Mouse (Mus musculus) adrenal gland, postnatal 36 days (tissue): ENCODE measurements at regions not wholly inside any gene's neighbourhood (a gene's known extent, or its start where the extent isn't known, plus 50 kb on each side); places are given as distances from the start of the nearest gene placed in this dataset.

Experiments used
- DNase-seq, 2 experiments: peaks; one replicate each; pipeline ENCODE4 v3.0.0; 2021; ENCODE audit warnings: mixed read lengths in 1 of 2

DNA sequence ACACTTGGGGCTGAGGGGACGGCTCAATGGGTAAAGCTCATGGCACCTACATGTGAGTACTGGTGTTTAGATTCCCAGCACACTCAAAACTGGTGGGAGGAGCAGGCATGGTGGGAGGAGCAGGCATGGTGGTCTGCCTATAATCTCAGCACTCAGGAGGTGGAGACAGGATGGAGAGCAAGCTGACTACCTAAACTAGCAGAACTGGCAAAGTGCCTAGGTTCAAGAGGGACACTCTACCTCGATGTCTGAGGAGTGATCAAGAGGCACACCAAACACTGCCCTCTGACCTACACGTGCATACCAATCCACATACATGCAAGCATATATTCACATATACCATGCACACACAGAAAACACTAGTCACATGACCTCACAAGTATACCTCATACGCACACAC, 150.7 kb upstream of the Klf14 start:
- DNase-seq: no peak

DNA sequence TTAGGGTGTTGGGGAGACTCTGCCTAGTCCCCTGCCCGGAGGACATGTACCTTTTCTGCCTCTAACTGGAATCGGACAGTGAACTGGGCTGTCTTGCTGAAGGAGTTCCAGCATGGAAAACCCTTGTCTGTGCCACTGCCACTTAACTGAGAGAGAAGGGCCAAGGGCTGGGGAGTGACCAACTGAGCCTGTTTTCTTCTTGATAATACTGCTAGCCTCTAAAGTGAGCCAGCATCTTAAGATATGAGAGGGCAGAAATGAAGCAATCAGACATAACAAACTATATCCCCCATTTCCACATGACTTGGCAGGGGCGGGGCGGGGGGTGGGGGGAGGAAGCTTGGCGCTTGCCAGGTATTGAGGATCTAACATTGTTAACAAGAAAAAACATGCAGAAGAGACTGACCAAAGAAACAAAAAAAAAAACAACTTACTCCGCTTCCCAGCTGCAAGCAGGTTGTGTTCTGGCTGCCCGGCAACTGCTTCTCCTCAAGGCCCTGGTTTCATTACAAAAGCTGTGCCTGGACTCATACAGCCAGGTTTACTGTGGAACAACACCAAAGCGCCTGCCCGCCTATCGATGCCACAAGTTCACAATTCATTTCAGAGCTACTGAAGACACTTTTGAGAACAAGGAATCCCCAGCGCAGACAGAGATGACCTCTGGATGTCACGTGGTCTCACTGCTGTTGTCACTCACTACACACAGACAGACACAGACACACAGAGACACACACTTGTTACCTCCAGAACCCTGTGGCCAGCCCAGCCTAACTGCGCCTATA, 153.6 kb upstream of the Klf14 start:
- DNase-seq: no peak

- DNase-seq: peak; percentile 76 to 82
Observed at GRCm38 (mm10) chr6:31113558-31114326, 154.9 kb upstream of the Klf14 start.

- DNase-seq: no peak
Observed at GRCm38 (mm10) chr6:31114336-31115335, 155.8 kb upstream of the Klf14 start.

GRCm38 (mm10) chr6:31115566-31115965, 156.7 kb upstream of the Klf14 start:
- DNase-seq: no peak

DNA sequence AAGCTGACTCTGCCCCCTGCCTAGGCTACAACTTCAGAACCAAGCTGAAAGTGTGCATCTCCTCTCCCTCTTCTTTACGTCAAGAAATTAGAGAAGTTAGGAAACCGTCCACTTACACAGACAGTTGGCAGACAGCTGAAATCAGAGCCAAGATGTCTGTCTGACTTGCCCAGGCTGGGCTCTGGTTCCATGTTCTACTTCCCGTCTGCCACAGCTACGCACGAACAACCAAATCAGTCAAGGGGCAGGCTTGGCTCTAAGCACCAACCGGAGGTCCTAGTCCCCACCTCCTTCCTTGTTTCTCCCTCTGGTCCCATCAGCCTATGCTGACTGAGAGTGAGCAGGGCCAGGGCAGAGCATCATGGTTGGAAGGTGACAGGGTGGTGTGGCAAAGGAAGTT, 157.5 kb upstream of the Klf14 start:
- DNase-seq: no peak

DNA sequence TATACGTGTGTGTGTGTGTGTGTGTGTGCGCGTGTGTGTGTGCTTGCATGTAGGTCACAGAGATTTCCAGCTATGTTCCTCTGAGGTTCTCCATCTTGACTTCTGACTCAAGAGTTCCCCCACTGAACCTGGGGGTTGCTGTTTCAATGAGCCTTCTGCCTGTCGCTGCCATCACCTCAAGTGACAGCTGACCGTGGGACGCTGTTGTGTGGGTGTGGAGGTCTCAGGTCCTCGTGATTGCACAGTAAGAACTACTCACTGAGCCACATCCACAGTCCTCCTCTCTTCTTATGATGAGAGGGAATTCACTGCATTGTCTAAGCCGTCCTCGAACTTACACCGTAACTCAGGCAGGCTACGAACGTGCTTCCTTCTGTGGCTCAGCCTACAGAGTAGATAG, 158.8 kb upstream of the Klf14 start:
- no peak for DNase-seq

DNA sequence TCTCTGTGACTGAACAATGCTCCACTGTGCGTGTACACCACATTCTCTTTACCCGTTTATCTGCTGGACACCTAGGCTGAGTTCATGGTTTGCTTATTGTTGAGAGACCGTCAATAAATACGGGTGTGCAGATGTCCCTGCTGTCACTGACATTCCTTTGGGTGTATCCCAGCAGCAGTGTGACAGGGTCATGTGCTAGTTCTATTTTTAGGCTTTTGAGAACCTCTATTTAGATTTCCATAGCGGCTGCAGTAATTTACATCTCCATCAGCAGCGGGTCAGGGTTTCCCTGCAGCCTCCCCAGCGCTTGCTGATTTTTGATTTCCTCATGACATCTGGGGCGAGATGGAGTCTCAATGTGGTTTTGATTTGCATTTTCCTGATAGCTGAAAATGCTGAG, 162.1 kb upstream of the Klf14 start:
- no peak for DNase-seq

DNA sequence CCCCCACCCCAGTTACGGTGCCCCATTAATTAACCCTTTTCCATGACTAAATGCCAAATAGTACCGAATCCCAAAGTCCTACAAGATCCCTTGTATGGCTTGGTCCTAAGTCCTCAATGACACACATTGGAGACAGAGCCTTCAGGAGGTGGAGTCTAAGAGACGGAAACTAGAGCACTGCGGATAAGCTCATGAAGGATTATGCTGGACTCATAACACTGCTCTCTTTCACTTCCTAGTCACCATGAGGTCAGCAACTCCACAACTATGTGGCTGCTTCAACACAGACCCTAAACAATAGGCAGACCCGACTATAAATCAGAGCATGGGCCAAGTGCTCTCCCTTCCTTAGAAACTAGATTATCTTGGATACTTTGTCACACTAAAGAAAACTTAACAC, 164.0 kb upstream of the Klf14 start:
- no peak for DNase-seq

DNA sequence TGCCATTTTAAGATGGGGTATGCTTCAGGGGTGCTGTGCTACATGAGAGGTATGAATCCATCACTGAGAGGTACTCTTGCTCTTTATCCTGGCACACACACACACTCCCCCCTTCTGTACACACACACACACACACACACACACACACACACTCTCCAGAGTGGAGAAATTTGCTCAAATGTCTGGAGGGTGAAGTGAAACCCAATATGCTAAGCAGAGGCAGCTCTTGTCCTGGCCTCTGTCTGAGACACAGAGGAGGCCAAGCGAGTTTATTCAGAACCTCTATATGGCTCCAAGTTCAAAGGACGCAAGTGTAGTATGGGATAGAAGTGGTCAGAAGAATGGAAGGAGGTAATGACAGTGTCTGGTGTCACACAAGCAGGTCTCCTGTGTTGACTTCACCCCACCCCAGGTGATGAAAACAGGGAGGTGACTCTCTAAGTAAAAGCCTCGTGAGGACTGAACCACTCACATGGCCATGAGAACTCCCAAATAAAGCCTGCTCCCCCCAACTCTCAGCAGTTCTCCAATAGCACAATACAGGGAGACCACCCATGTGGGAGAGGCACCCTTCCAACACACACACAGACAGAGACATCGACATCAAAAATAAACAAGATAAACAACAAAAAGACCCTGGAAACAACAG, 164.6 kb upstream of the Klf14 start:
- no peak for DNase-seq

DNA sequence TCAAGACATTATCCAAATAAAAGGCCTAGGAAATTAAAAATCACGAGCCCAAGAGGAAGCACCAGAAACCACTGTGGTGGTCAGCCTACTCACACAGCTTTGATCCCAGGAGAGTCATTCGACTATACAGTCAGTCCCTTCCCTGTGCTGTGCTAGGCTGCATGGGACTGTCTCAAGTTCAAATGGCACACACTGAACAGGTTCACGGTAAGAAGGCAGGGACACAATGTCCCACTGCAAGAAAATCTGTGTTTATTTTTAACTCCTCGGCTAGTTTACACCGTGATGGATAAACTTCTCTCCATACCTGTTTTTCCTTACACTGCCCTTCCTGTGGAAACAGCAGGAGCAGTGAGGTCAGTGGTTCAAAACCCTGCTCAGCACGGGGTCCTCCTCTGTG, 165.2 kb upstream of the Klf14 start:
- DNase-seq: no peak

DNA sequence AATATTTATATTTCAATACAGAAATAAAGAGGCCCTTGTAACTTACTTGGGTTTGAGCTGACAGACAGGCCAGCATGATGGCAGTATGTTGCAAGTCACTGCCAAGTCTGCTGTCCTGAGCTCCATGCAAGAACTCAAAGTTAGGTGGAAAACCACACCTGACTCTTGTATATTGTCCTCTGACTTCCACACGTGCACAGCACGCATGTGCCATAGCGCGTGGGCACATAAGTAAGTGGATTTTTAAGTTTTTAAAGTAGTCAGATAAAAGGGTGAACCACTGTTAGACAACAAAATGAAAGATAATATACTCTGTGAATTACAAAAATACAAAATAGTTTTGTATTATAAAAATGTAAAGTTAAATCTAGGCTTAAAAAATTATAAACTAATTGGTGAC, 166.0 kb upstream of the Klf14 start:
- DNase-seq: no peak

DNA sequence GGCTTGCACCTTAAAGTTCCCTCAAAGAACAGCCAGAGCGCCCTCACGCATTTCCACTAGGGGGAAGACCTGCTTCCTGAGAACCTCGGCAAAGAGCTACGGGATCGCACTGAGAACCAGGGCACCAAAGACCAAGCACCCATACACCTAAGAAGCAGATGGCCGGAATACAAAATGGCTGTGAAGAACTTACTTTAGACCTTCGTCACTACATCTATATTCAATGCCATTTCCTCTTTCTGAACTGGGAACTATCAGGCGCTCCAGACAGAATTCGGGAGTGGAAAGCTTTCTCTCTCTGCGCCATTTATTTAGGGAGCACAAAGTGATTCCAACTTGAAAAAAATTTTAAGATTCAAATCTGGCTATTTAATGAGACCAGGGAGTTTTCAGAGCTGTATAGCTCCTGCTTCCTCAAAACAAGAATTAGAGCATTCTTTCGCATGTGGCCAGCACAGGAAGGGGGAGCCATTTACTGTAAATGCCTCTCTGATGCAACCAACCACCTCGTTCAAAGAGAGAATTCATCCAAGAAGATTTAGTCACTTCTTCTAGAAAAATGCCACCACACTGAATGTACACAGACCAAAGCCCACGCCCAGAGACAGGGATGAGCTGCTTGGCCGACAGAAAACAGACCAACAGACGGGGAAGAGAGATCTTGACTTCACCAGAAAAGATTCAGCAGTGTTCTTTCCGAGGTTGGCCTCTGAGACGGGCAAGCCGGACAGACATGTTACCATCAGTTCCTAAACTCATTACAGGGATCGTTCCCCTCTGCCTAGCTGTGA, 166.6 kb upstream of the Klf14 start:
- peak in 1 of 2 experiments; percentile 37 for DNase-seq

DNA sequence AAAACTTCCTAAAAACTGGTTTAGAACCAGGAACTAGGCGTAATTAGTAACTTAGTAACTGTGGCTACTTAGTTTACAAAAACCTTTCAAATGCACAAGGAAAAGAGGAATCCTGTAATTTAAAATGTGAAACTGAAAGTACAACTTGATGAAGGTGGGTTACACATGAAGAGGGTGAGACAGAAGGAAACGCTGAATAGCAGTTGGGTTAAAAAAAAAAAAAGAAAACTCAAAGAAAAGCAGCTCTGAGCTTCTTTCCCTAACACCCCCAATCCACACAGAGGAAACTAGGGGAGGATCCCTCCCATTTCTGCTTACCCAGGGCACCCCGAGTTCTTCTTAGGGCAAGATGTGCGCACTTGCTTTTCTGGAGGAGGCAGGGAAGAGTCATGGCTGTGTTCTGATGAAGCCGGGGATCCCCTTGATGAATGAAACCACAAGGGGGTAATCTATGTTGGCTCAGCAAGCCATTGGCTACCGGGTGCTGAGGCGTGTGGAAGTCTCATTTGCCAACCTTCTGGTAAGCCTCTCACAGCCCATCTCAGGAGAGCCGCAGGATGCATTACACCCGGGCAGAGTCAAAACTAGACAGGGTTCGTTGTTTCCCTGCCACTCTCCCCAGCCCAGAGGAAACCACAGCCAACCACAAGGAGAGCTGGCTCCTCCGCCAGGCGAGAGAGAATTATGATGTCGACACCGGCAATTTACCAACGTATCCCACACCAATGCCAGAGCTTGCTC, 167.4 kb upstream of the Klf14 start:
- peak; percentile 40 to 45 for DNase-seq

GRCm38 (mm10) chr6:31129170-31129569, 170.3 kb upstream of the Klf14 start:
- DNase-seq: no peak

DNA sequence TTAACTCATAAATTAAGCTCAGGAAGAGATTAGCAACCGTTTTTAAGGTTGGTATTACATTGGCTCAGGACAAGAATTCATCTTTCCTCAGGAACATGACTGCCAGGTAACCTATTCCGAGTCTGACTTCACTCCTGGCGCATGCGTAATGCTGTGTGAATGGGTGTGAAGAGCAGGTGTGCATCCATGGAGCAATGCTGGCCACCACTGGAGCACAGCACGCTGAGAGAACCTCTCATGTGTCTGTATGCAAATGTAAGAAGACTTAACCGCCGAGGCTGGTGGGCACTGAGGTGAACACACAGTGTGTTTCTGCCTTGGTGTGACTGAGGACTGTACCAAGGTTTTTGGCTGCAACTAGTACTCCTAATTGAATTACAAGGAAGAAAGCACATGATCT, 171.1 kb upstream of the Klf14 start:
- no peak for DNase-seq

- DNase-seq: no peak
Observed at GRCm38 (mm10) chr6:31130522-31130921, 171.6 kb upstream of the Klf14 start.

DNA sequence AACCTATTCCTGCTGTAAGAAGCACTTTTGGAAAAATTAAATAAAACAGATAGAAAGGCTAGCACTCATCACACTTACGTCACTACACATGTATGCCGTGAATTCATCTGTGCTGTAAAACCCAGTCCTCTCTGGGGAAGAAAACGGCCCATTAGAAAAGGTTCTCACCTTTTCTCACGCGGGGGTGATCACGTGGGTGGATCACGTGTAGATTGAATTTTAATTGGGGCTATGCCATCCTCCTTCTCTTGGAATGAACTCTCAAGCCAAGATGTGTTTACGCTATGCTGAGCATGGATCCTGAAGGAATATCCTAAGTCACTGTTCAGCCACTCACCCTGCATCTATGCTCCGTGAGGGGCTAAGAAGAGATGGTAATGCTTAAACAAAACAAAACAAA, 172.8 kb upstream of the Klf14 start:
- DNase-seq: no peak

DNA sequence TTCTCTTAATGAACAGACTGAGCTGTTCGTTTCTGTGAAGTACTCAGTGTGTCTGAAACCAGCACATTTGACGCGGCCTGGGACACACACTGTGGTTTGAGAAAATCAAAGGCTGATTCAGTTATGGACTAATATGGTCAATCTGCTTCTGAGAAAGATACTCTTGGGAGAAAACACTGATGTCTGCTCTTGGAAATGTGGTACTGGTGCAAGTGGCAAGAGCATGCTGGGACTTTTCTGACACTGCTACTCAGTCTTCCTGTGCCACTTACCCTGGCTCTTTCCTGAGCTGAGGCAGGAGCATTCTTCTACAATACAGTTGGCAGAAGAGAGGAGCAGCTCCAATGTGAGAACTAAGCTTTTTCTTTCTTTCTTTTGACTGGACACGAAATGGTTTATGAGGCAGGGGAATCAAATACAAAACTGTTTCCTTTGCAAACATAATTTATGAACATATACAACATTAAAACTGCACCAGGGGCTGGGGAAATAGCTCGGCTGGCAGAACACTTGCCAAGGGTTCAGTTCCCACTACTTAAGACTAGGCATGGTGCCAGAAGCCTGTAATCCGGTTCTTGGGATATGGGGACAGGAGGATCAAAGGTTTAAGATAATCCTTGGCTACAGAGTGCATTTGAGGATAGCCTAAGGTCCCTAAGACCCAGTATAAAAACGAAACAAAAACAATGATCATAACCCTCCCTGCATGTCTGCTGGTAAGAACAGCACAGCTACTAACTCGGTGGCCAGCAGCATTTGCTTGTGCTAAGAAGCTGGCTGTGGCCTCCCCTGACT, 173.7 kb upstream of the Klf14 start:
- DNase-seq: no peak
